Mouse (Mus musculus) heart, postnatal 0 days (tissue): ENCODE results near the gene Pde4dip. TPM values are rescaled to one million over a fixed set of nuclear protein-coding genes. Genes with fewer than 3 reads are reported as not detected.

Experiments used
- ATAC-seq: fragments of 200-750 bp; cut with Nextera tagmentation; 2 replicates; pipeline ENCODE4 v1.8.0; 2017; ENCODE audit warnings: low read depth, moderate number of reproducible peaks, moderate library complexity; ENCODE audit not compliant: insufficient read depth
- DNase-seq: peaks from one replicate; pipeline ENCODE4 v3.0.0-alpha.2; 2016; ENCODE audit warnings: low spot score
- H3K27ac ChIP-seq: fragments of 300-500 bp; sonication (generic); 2 replicates; pipeline ENCODE4 v1.5.1; 2014; ENCODE audit warnings: low read depth, mild to moderate bottlenecking
- H3K27me3 ChIP-seq: fragments of 300-500 bp; sonication (generic); 2 replicates; pipeline ENCODE4 v1.6.1; 2014; ENCODE audit warnings: low read length, mixed read lengths; ENCODE audit not compliant: control insufficient read depth, insufficient read depth
- H3K36me3 ChIP-seq: fragments of 300-500 bp; sonication (generic); replicated peaks from 2 replicates; pipeline ENCODE4 v1.6.1; 2014; ENCODE audit warnings: low read length, mixed read lengths; ENCODE audit not compliant: control insufficient read depth, insufficient read depth
- H3K4me1 ChIP-seq: fragments of 300-500 bp; sonication (generic); 2 replicates; pipeline ENCODE4 v1.6.1; 2014; ENCODE audit warnings: antibody characterized with exemption; ENCODE audit not compliant: control insufficient read depth, insufficient read depth
- H3K4me2 ChIP-seq: fragments of 300-500 bp; sonication (generic); 2 replicates; pipeline ENCODE4 v1.6.1; 2014; ENCODE audit warnings: low read depth, mild to moderate bottlenecking, low read length, moderate library complexity
- H3K4me3 ChIP-seq: fragments of 300-500 bp; sonication (generic); 2 replicates; pipeline ENCODE4 v1.5.1; 2014; ENCODE audit warnings: low read depth, low read length
- H3K9ac ChIP-seq: fragments of 300-500 bp; sonication (generic); replicated peaks from 2 replicates; pipeline ENCODE4 v1.6.1; 2014; ENCODE audit warnings: low read depth, low read length, mixed read lengths
- H3K9me3 ChIP-seq: fragments of 300-500 bp; sonication (generic); replicated peaks from 2 replicates; pipeline ENCODE4 v1.6.1; 2016; ENCODE audit warnings: low read length; ENCODE audit not compliant: control insufficient read depth
- CTCF ChIP-seq: IDR thresholded peaks from 2 replicates; pipeline ENCODE4 v1.5.1; 2016; ENCODE audit warnings: antibody characterized with exemption, control low read depth, low read depth
- EP300 ChIP-seq: IDR thresholded peaks from 2 replicates; pipeline ENCODE4 v1.6.1; 2016; ENCODE audit warnings: antibody characterized with exemption, low read depth
- WGBS: fragments of 180-500 bp; shearing (Covaris S2); extraction: QIAGEN DNeasy Blood & Tissue Kit; methylation state at CpG from one replicate; pipeline ENCODE4 v1.1.7; 2014; 5-methylcytosine and 5-hydroxymethylcytosine counted together
- microRNA-seq: library from miRNA; unstranded; fragments of <30 nt; microRNA quantifications from one replicate; pipeline ENCODE4, GENCODE M21; 2016
- polyA plus RNA-seq: library from polyadenylated mRNA; unstranded; fragments of >200 nt; fragmentation: Nextera tagmentation; extraction: Ambion mirVana; gene quantifications from 2 replicates; pipeline ENCODE4 v1.2.1, GENCODE M21; 2015
- total RNA-seq: library from RNA; depleted of rRNA; stranded (reverse); fragments of >200 nt; gene quantifications from 2 replicates; pipeline ENCODE4 v1.2.3, GENCODE M21; 2014; ENCODE audit warnings: low replicate concordance; rRNA removed

Gene Pde4dip
- total and polyA plus RNA-seq, 2 experiments from 2014 or later: 126 to 498 TPM

GRCm38 (mm10) chr3:97651604-97652003, 236.9 kb downstream of the Pde4dip start:
- Histone ChIP-seq H3K36me3 (no peaks in the 10 kb centered on the region), H3K4me1 (peaks cover 30% of the 10 kb centered on the region), H3K27ac (peak overlapping the region; percentile 88), H3K9me3 (no peaks in the 10 kb centered on the region; the same call in 1 of the 2 replicates), H3K4me2 (peak overlapping the region; percentile 52), H3K27me3 (no peaks in the 10 kb centered on the region), H3K9ac (peak overlapping the region; percentile 25; the same call in 1 of the 2 replicates), H3K4me3 (peak overlapping the region; percentile 8; the same call in 1 of the 2 replicates)
- ATAC-seq (peak; percentile 65), DNase-seq (peak; percentile 80)
- 37% methylated on average over 10 of the region's 10 CpGs for WGBS
- no peak for TF ChIP-seq EP300
- TF ChIP-seq CTCF: no peak

- no peaks in the 10 kb centered on the region for H3K9me3 ChIP-seq
- H3K36me3 ChIP-seq: no peaks in the 10 kb centered on the region
- no peak for ATAC-seq
- no peak for TF ChIP-seq CTCF
- no peak for TF ChIP-seq EP300
- H3K4me2 ChIP-seq: no peak overlapping the region
- H3K9ac ChIP-seq: no peak overlapping the region
- peak overlapping the region; percentile 5; the same call in 1 of the 2 replicates for H3K27ac ChIP-seq
- no peaks in the 10 kb centered on the region for H3K27me3 ChIP-seq
- 65% methylated on average over 6 of the region's 6 CpGs for WGBS
- no peak overlapping the region for H3K4me3 ChIP-seq
- H3K4me1 ChIP-seq: peaks cover 30% of the 10 kb centered on the region
- DNase-seq: no peak
These were observed 239.0 kb downstream of the Pde4dip start for GRCm38 (mm10) chr3:97649469-97649868.

DNA sequence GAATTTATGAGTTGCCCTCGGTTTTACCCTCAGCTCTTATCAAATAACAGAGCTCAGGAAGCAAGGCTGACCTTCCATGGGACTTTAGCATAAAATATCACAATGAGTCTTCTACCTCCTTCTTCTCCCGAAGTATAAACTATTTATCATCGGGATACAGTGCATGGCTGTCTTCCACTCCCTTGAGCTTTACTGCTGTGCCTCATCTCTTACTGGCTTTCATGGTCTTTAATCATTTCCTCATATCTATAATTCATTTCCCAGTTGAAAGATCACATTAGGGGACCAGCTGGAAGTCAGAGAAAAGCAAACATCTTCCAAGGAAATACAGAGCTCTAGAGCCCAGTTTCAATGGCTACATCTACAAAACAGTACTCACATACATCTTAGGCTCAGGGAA, 239.5 kb downstream of the Pde4dip start:
- Histone ChIP-seq H3K4me3 (no peak overlapping the region), H3K36me3 (no peaks in the 10 kb centered on the region), H3K27ac (peak overlapping the region; percentile 5), H3K4me1 (peaks cover 31% of the 10 kb centered on the region), H3K9ac (no peak overlapping the region), H3K27me3 (no peaks in the 10 kb centered on the region), H3K9me3 (no peaks in the 10 kb centered on the region), H3K4me2 (no peak overlapping the region)
- 65% methylated on average over 3 of the region's 3 CpGs for WGBS
- no peak for ATAC-seq
- TF ChIP-seq EP300 (no peak), CTCF (no peak)
- DNase-seq: no peak

GRCm38 (mm10) chr3:97648518-97648917, 240.0 kb downstream of the Pde4dip start:
- Histone ChIP-seq H3K9ac (no peak overlapping the region), H3K27ac (peak overlapping the region; percentile 70), H3K4me2 (no peak overlapping the region), H3K36me3 (no peaks in the 10 kb centered on the region), H3K4me1 (peaks cover 34% of the 10 kb centered on the region), H3K9me3 (no peaks in the 10 kb centered on the region), H3K4me3 (no peak overlapping the region), H3K27me3 (no peaks in the 10 kb centered on the region)
- DNase-seq: peak; percentile 51
- TF ChIP-seq CTCF (no peak), EP300 (no peak)
- peak; percentile 65 for ATAC-seq
- WGBS: 26% methylated on average over 1 of the region's 1 CpGs

- no peak for ATAC-seq
- Histone ChIP-seq H3K9ac (no peak overlapping the region), H3K4me1 (peaks cover 4% of the 10 kb centered on the region; the same call in 1 of the 2 replicates), H3K36me3 (no peaks in the 10 kb centered on the region), H3K4me2 (no peak overlapping the region), H3K27ac (no peak overlapping the region), H3K27me3 (no peaks in the 10 kb centered on the region), H3K9me3 (no peaks in the 10 kb centered on the region), H3K4me3 (no peak overlapping the region)
- WGBS: 58% methylated on average over 9 of the region's 9 CpGs
- no peak for TF ChIP-seq EP300
- TF ChIP-seq CTCF: no peak
- DNase-seq: no peak
These were observed 246.5 kb downstream of the Pde4dip start for GRCm38 (mm10) chr3:97642001-97642400.

DNA sequence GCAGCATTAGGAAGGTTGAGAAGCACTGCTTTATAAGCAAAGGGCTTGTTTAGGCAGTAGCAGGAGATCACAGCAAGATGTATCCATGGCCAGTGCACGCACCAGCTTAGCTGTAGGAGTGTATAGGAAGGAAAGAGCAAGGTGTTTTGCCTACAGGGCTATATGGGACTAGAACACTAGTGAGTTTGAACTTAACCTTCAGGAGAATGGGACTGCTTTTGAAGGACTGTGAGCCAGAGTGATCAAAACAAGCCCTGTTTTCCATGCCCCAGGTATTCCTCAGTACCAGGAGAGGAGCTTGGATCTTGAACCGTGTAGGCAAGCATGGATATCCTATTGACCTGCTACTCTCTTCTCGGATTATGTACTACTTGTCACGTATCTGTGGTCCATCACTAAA, 247.1 kb downstream of the Pde4dip start:
- Histone ChIP-seq H3K4me2 (no peak overlapping the region), H3K9ac (no peak overlapping the region), H3K27ac (no peak overlapping the region), H3K9me3 (no peaks in the 10 kb centered on the region), H3K36me3 (no peaks in the 10 kb centered on the region), H3K4me1 (peaks cover 4% of the 10 kb centered on the region; the same call in 1 of the 2 replicates), H3K4me3 (no peak overlapping the region), H3K27me3 (no peaks in the 10 kb centered on the region)
- whole genome bisulfite sequencing: 87% methylated on average over 4 of the region's 4 CpGs
- ATAC-seq (no peak), DNase-seq (no peak)
- TF ChIP-seq EP300: no peak
- TF ChIP-seq CTCF: no peak

Small RNAs within 50 kb of the gene (microRNA-seq; reads per million reads assigned to microRNA genes)
- gene Mir7225: not detected

Other genes with a start within 250 kb of the Pde4dip start
- 12.4 and 17.4 TPM in 2 replicates for gene Prkab2, start 230.5 kb downstream of the Pde4dip start, total RNA-seq
- gene Prkab2, start 230.5 kb downstream of the Pde4dip start, polyA plus RNA-seq: 9.3 and 10.5 TPM in 2 replicates
- not detected in 2 replicates for gene Gm17651, start 214.0 kb downstream of the Pde4dip start, total RNA-seq
- gene Gm17651, start 214.0 kb downstream of the Pde4dip start, polyA plus RNA-seq: not detected in 2 replicates
- 22.4 and 56.9 TPM in 2 replicates for gene Sec22b, start 12.5 kb upstream of the Pde4dip start, total RNA-seq
- gene Sec22b, start 12.5 kb upstream of the Pde4dip start, polyA plus RNA-seq: 69.9 and 73.7 TPM in 2 replicates
- gene Notch2, start 124.8 kb upstream of the Pde4dip start, total RNA-seq: 40.2 and 53.7 TPM in 2 replicates
- gene Notch2, start 124.8 kb upstream of the Pde4dip start, polyA plus RNA-seq: 5.5 and 6.0 TPM in 2 replicates